Mouse (Mus musculus): Measurements from ENCODE around the gene Cdkal1.

DNA sequence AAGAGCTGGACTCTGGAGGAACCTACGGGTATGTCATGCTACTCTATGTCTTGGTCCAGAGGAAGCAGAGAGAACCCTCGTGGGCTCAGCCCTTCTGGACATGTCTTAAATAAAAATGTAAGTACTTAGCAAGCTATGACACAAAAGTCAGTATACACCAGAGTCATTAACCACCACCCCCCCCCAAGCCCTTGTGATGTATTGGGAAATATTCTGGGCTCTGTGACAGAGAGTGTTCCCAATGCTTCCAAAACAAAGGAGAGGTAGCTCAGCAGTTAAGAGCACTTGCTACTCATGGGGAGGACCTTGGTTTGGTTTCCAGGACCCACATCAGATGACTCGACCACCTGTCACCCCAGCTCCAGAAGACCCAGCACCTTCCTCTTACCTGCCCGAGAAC, 606.9 kb downstream of the Cdkal1 start:
- TF ChIP-seq CTCF (IDR thresholded peaks at IDR 0.05), result no peak
- no peak for TF ChIP-seq POLR2A (IDR thresholded peaks at IDR 0.05; ENCODE audit: insufficient read depth, low read depth, low read length)
- TF ChIP-seq EP300 (IDR thresholded peaks at IDR 0.05; ENCODE audit: insufficient read depth, low read depth, low read length), result no peak
